16 mouse cellular contexts compared by ENCODE assay signal in the genomic region with DNA sequence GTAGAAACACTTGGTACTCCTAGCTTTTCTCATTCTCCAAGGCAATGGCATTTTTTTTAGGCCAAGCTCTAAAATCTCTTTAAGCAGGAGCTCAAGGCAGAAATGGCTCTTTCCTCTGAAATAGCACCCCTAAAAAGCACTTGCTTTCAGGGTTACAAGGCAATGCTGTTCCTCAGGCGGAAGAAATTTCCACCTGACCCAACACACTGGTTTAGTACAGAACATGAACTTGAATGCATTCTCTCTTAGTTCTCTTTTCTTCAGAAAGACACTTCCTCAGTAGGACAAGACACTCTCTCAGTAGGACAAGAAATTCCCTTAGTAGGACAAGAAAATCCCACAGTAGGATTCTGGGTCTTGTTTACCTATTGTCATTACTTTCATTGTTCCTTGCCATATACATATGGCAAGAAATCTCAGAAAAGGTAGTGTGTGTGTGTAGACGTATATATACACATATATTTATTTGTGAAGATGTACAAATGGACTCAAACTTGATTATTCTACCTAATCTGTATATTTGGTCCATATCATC. TPM values are rescaled to one million over a fixed set of nuclear protein-coding genes. Genes with fewer than 3 reads are reported as not detected.
"Had no signal": no experiment of that assay in that cellular context is flagged by ENCODE, and none has a peak within 500 bp of the region (broad histone marks: within the 10 kb centered on the region; RNA-seq: fewer than 3 reads in every experiment).

No protein-coding gene starts in this region.

- H3K4me2 ChIP-seq: neural tube, embryonic 12.5 days; stomach, embryonic 15.5 days had no signal

- DNase-seq: kidney, adult 8-10 months; kidney, postnatal 25 days; midbrain, embryonic 14.5 days; right cerebral cortex, postnatal 4 days; spleen, adult 18-20 months; thymus, postnatal 4 days had no signal

- H3K27ac ChIP-seq: left cerebral cortex, adult 2 months; limb, embryonic 10.5 days; neural tube, embryonic 12.5 days; stomach, embryonic 15.5 days had no signal

- ATAC-seq: inflammation-experienced regulatory T-cells, adult 6 months; intestine, postnatal 0 days had no signal

- H3K9me3 ChIP-seq: limb, embryonic 10.5 days; neural tube, embryonic 12.5 days; stomach, embryonic 15.5 days had no signal

- H3K9ac ChIP-seq: neural tube, embryonic 12.5 days; stomach, embryonic 15.5 days had no signal

- H3K4me3 ChIP-seq: left cerebral cortex, adult 2 months; limb, embryonic 10.5 days; myocyte; neural tube, embryonic 12.5 days; stomach, embryonic 15.5 days had no signal

- H3K27me3 ChIP-seq: neural tube, embryonic 12.5 days; stomach, embryonic 15.5 days had no signal

- H3K4me1 ChIP-seq: limb, embryonic 10.5 days; neural tube, embryonic 12.5 days; stomach, embryonic 15.5 days had no signal

- H3K36me3 ChIP-seq: limb, embryonic 10.5 days; neural tube, embryonic 12.5 days; stomach, embryonic 15.5 days had no signal

RNA-seq across cellular contexts. Expression of gene Sell, which starts 12.9 kb away (rescaled TPM):
- total RNA-seq: layer of hippocampus, postnatal 25 days; left cerebral cortex, adult 2 months; left cerebral cortex, postnatal 14 days had no signal
- polyA plus RNA-seq: limb, embryonic 10.5 days; myocyte had no signal

RNA-seq across cellular contexts. Expression of gene Sele, which starts 26.6 kb away (rescaled TPM):
- total RNA-seq: layer of hippocampus, postnatal 25 days had no signal
- polyA plus RNA-seq: limb, embryonic 10.5 days; lung, embryonic 16.5 days; midbrain, embryonic 14.5 days; myocyte; neural tube, embryonic 12.5 days; stomach, embryonic 15.5 days had no signal

RNA-seq across cellular contexts. Expression of gene Selp, which starts 40.4 kb away (rescaled TPM):
- total RNA-seq: layer of hippocampus, postnatal 25 days; left cerebral cortex, adult 2 months; left cerebral cortex, postnatal 14 days had no signal
- polyA plus RNA-seq: midbrain, embryonic 14.5 days; neural tube, embryonic 12.5 days had no signal
